Mouse (Mus musculus): ENCODE measurements around the gene Stat2.

DNA sequence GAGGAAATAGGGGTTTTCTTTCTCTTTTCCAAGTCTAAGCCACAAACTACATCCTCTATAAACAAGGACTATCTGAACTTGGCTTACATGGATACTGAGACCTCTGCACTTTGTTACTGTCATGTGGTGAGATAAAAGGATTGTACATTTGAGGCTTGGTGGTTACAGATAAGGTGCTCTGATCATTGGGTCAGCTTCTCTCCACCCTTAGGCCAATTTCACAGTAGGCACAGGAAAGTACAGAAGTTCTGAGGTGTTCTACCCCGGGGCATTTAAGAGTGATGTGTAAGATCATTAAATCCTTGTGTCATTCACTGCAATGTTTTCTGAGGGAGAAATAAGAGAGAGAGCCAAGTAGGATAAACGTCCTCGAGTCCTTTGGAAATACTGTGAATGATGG is 66.2 kb downstream of the Stat2 start:
- no peak; the same call in 1 of the 2 replicates for TF ChIP-seq POLR2A (IDR thresholded peaks at IDR 0.05; ENCODE audit: low read depth, low read length)
- no peak for TF ChIP-seq CTCF (IDR thresholded peaks at IDR 0.05; ENCODE audit: borderline replicate concordance, insufficient read depth, low read length)

Measured in embryonic fibroblast, embryonic 13.5 days (primary cell).